Comparison of ENCODE assay signal across 22 mouse cellular contexts in the genomic region with DNA sequence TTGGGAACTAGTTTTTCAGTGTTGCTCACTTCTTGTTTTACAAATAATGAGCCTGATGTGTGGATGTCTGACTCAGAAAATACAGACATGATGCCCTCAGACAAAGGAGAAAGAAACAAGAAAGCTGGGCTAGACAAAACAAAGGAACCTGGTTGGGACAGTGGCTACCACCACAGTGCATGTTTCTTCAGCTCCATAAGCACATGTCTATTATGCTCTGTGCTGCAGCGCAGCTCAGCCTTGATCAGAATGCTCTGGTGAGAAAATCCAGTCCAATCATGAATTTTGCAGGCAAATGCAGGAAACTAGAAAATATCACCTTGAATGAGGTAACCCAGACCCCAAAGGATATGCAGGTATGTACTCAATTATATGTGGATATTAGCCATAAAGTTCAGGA.
DNase-seq lines count a peak whose midpoint lies in the region; ATAC-seq and TF ChIP-seq lines count a peak whose summit lies in the region.
"Had no signal": no experiment of that assay in that cellular context is flagged by ENCODE, and none has a peak within 500 bp of the region (broad histone marks: within the 10 kb centered on the region; RNA-seq: fewer than 3 reads in every experiment).

No protein-coding gene starts in this region.

- no peak overlapping the region for H3K4me3 ChIP-seq in forebrain, embryonic 10.5 days
- H3K4me3 ChIP-seq in forebrain, embryonic 15.5 days, result no peak overlapping the region
- no peak overlapping the region for H3K4me3 ChIP-seq in hindbrain, embryonic 14.5 days (replicated peaks; ENCODE audit: low read length)
- no peak overlapping the region for H3K4me3 ChIP-seq in hindbrain, postnatal 0 days (ENCODE audit: low read length)
- H3K4me3 ChIP-seq in midbrain, embryonic 14.5 days (replicated peaks; ENCODE audit: low read depth, low read length), result no peak overlapping the region
- H3K4me3 ChIP-seq: forebrain, embryonic 12.5 days; gastrocnemius, adult 2 months; heart, embryonic 12.5 days; hindbrain, embryonic 15.5 days had no signal

- H3K9ac ChIP-seq in forebrain, embryonic 15.5 days (replicated peaks), result no peak overlapping the region
- no peak overlapping the region for H3K9ac ChIP-seq in hindbrain, embryonic 14.5 days
- H3K9ac ChIP-seq in hindbrain, postnatal 0 days (replicated peaks; ENCODE audit: low read length), result no peak overlapping the region
- no peak overlapping the region for H3K9ac ChIP-seq in midbrain, embryonic 14.5 days (replicated peaks; ENCODE audit: low read length)
- H3K9ac ChIP-seq: forebrain, embryonic 12.5 days; heart, embryonic 12.5 days had no signal

- H3K27ac ChIP-seq in forebrain, embryonic 10.5 days, result 0 out of 2 replicates have a peak overlapping the region, but pooled peaks have one; percentile 80
- no peak overlapping the region for H3K27ac ChIP-seq in forebrain, embryonic 15.5 days (replicated peaks)
- no peak overlapping the region for H3K27ac ChIP-seq in hindbrain, embryonic 14.5 days
- no peak overlapping the region for H3K27ac ChIP-seq in hindbrain, postnatal 0 days
- no peak overlapping the region for H3K27ac ChIP-seq in midbrain, embryonic 14.5 days (replicated peaks; ENCODE audit: low read depth, low read length)
- H3K27ac ChIP-seq: gastrocnemius, adult 2 months had no signal

- no peak overlapping the region for H3K4me2 ChIP-seq in forebrain, embryonic 15.5 days (replicated peaks)
- no peak overlapping the region for H3K4me2 ChIP-seq in hindbrain, embryonic 14.5 days (replicated peaks)
- no peak overlapping the region for H3K4me2 ChIP-seq in hindbrain, postnatal 0 days (ENCODE audit: low read depth, low read length)
- H3K4me2 ChIP-seq in midbrain, embryonic 14.5 days (ENCODE audit: low read length), result no peak overlapping the region

- no peaks in the 10 kb centered on the region for H3K36me3 ChIP-seq in forebrain, embryonic 10.5 days (replicated peaks)
- no peaks in the 10 kb centered on the region for H3K36me3 ChIP-seq in forebrain, embryonic 15.5 days
- no peaks in the 10 kb centered on the region for H3K36me3 ChIP-seq in hindbrain, embryonic 14.5 days (replicated peaks; ENCODE audit: control insufficient read depth, insufficient read depth)
- no peaks in the 10 kb centered on the region for H3K36me3 ChIP-seq in hindbrain, postnatal 0 days (ENCODE audit: insufficient read depth, low read length)
- no peaks in the 10 kb centered on the region for H3K36me3 ChIP-seq in midbrain, embryonic 14.5 days (ENCODE audit: control insufficient read depth, insufficient read depth, low read length)
- H3K36me3 ChIP-seq: forebrain, embryonic 12.5 days; G1E; heart, embryonic 12.5 days; hindbrain, embryonic 15.5 days had no signal

- no peak for TF ChIP-seq CTCF in hindbrain, postnatal 0 days (IDR thresholded peaks at IDR 0.05; ENCODE audit: low read depth)
- TF ChIP-seq CTCF in brain, embryonic 14.5 days (IDR thresholded peaks at IDR 0.05; ENCODE audit: borderline replicate concordance, extremely low read depth, insufficient read depth, insufficient read length), result no peak

- peaks cover 8% of the 10 kb centered on the region; the same call in 1 of the 2 replicates for H3K27me3 ChIP-seq in forebrain, embryonic 10.5 days (ENCODE audit: poor library complexity, severe bottlenecking)
- no peaks in the 10 kb centered on the region for H3K27me3 ChIP-seq in forebrain, embryonic 15.5 days
- no peaks in the 10 kb centered on the region; the same call in 1 of the 2 replicates for H3K27me3 ChIP-seq in hindbrain, embryonic 14.5 days (ENCODE audit: control insufficient read depth, insufficient read depth, low read length)
- no peaks in the 10 kb centered on the region for H3K27me3 ChIP-seq in hindbrain, postnatal 0 days (ENCODE audit: insufficient read depth, low read length)
- H3K27me3 ChIP-seq in midbrain, embryonic 14.5 days (ENCODE audit: control insufficient read depth, insufficient read depth, low read length), result no peaks in the 10 kb centered on the region
- H3K27me3 ChIP-seq: forebrain, embryonic 12.5 days; heart, embryonic 12.5 days; hindbrain, embryonic 15.5 days had no signal

- no peak; the same call in 1 of the 2 replicates for ATAC-seq in forebrain, embryonic 15.5 days (replicated peaks)
- ATAC-seq in hindbrain, embryonic 14.5 days (ENCODE audit: low FRiP score), result 0 out of 2 replicates have a peak, but pooled peaks have one; percentile 19
- no peak for ATAC-seq in hindbrain, postnatal 0 days
- ATAC-seq in midbrain, embryonic 14.5 days (ENCODE audit: low FRiP score, low TSS enrichment), result no peak
- ATAC-seq: CD4-positive, CD25-positive, alpha-beta regulatory T cell, adult 4 months; inflammation-experienced regulatory T-cells, adult 6 months had no signal

- no peak for DNase-seq in forebrain, embryonic 10.5 days (ENCODE audit: extremely low spot score, low spot score)
- no peak for DNase-seq in hindbrain, embryonic 14.5 days (ENCODE audit: low spot score)
- DNase-seq in hindbrain, postnatal 0 days (ENCODE audit: low spot score), result no peak
- peak; percentile 17 for DNase-seq in brain, embryonic 14.5 days (ENCODE audit: low read depth)
- peak; percentile 30 for DNase-seq in midbrain, embryonic 14.5 days
- no peak for DNase-seq in cerebellum, adult 18-20 months
- DNase-seq in kidney, postnatal 25 days, result no peak
- DNase-seq: adrenal gland, adult 8-10 months; adrenal gland, postnatal 36 days; B cell, adult 2 months; cerebellum, adult 11 months; cerebellum, adult 9-10 months; cerebellum, postnatal 25 days; gastrocnemius, adult 2 months; gastrocnemius, postnatal 25 days had no signal

- peaks cover 30% of the 10 kb centered on the region for H3K4me1 ChIP-seq in forebrain, embryonic 10.5 days
- H3K4me1 ChIP-seq in forebrain, embryonic 15.5 days, result peaks cover 8% of the 10 kb centered on the region; the same call in 1 of the 2 replicates
- peaks cover 9% of the 10 kb centered on the region for H3K4me1 ChIP-seq in hindbrain, embryonic 14.5 days (replicated peaks; ENCODE audit: control insufficient read depth, insufficient read depth, low read length)
- no peaks in the 10 kb centered on the region for H3K4me1 ChIP-seq in hindbrain, postnatal 0 days (ENCODE audit: insufficient read depth, low read length)
- H3K4me1 ChIP-seq in midbrain, embryonic 14.5 days (ENCODE audit: control insufficient read depth, insufficient read depth, low read length), result peaks cover 9% of the 10 kb centered on the region; the same call in 1 of the 2 replicates

- H3K9me3 ChIP-seq in forebrain, embryonic 10.5 days, result no peaks in the 10 kb centered on the region
- no peaks in the 10 kb centered on the region for H3K9me3 ChIP-seq in forebrain, embryonic 15.5 days
- no peaks in the 10 kb centered on the region for H3K9me3 ChIP-seq in hindbrain, embryonic 14.5 days (ENCODE audit: control insufficient read depth, low read length)
- H3K9me3 ChIP-seq in hindbrain, postnatal 0 days (ENCODE audit: low read length), result no peaks in the 10 kb centered on the region
- H3K9me3 ChIP-seq in midbrain, embryonic 14.5 days (ENCODE audit: control insufficient read depth, low read length), result no peaks in the 10 kb centered on the region
- H3K9me3 ChIP-seq: forebrain, embryonic 12.5 days; G1E; heart, embryonic 12.5 days; hindbrain, embryonic 15.5 days had no signal

- 81% methylated on average over 1 of the region's 1 CpGs for WGBS in forebrain, embryonic 10.5 days
- 46% methylated on average over 1 of the region's 1 CpGs for WGBS in forebrain, embryonic 15.5 days
- WGBS in hindbrain, embryonic 14.5 days, result 48% methylated on average over 1 of the region's 1 CpGs
- 76% methylated on average over 1 of the region's 1 CpGs for WGBS in hindbrain, postnatal 0 days
- 41% methylated on average over 1 of the region's 1 CpGs for WGBS in midbrain, embryonic 14.5 days

- TF ChIP-seq POLR2A in brain, embryonic 14.5 days (IDR thresholded peaks at IDR 0.05; ENCODE audit: borderline replicate concordance, extremely low read depth, insufficient read depth, insufficient read length, poor library complexity, severe bottlenecking), result no peak

Comparison
In these comparisons a context has a peak if more than half of its experiments do, and no peak if none do; other contexts are left out.
1. DNase-seq: peak in brain, embryonic 14.5 days (single experiment) and midbrain, embryonic 14.5 days (single experiment); none in forebrain, embryonic 10.5 days (single experiment), hindbrain, embryonic 14.5 days (single experiment), hindbrain, postnatal 0 days (single experiment), cerebellum, adult 18-20 months (0 of 2) and kidney, postnatal 25 days (0 of 2).